8 mouse cellular contexts compared by ENCODE assay signal in genomic region chr13:75797369-75798141, GRCm38 (mm10). TPM values are rescaled to one million over a fixed set of nuclear protein-coding genes. Genes with fewer than 3 reads are reported as not detected.
DNase-seq lines count a peak whose midpoint lies in the region; ATAC-seq and TF ChIP-seq lines count a peak whose summit lies in the region.

No protein-coding gene starts in this region.

- no peaks in the 10 kb centered on the region for H3K4me1 ChIP-seq in cortical plate, adult 2 months (ENCODE audit: control insufficient read depth, insufficient read depth, low read length)

- peak overlapping the region; percentile 10 for H3K4me3 ChIP-seq in cortical plate, adult 2 months (ENCODE audit: insufficient read depth, low read length)

- peak; percentile 99 for TF ChIP-seq CTCF in cortical plate, adult 2 months (IDR thresholded peaks at IDR 0.05; ENCODE audit: extremely low read depth, insufficient read depth, low read length)

- ATAC-seq in activated CD4-positive, CD25-positive, alpha-beta regulatory T cell, adult 4 months = peak; percentile 100
- peak; percentile 97 for ATAC-seq in inflammation-experienced regulatory T-cells, adult 6 months
- peak; percentile 99 for ATAC-seq in megakaryocyte-erythroid progenitor cell, adult 5-6 weeks (replicated peaks; ENCODE audit: low FRiP score, low TSS enrichment, poor library complexity, severe bottlenecking)

- peak; percentile 89 for DNase-seq in gastrocnemius, postnatal 10 days
- peak; percentile 87 to 92 for DNase-seq in left cerebral cortex, postnatal 10 days (ENCODE audit: extremely low spot score in 1 of 2, low spot score in 2 of 2)
- peak; percentile 90 for DNase-seq in right cerebral cortex, postnatal 25 days
- DNase-seq in urinary bladder, postnatal 4 days (ENCODE audit: low spot score in 2 of 2) = peak; percentile 86 to 91

- no peak for TF ChIP-seq POLR2A in cortical plate, adult 2 months (IDR thresholded peaks at IDR 0.05; ENCODE audit: extremely low read depth, insufficient read depth, low read length)

- intact Hi-C loops in left cerebral cortex, postnatal 10 days (cut with DNase I) = loop anchor here (2.0 kb wide), 1 partner anchor 571 kb away; no protein-coding TSS in a partner anchor

- H3K27ac ChIP-seq in cortical plate, adult 2 months (ENCODE audit: insufficient read depth, low read length) = no peak overlapping the region

RNA-seq across cellular contexts. Expression of gene Glrx, which starts 42.1 kb away (rescaled TPM):
- 100 to 1,000 TPM; 318 to 351 TPM for polyA plus RNA-seq in activated CD4-positive, CD25-positive, alpha-beta regulatory T cell, adult 4 months (2017; shearing (Covaris generic))
- polyA plus RNA-seq in cortical plate, adult 2 months (2012; rRNA removed) = 69.9 and 77.0 TPM in 2 replicates
- 10 to 100 TPM; 35.2 to 36.7 TPM for total RNA-seq in gastrocnemius, postnatal 10 days (2021)
- polyA plus RNA-seq in inflammation-experienced regulatory T-cells, adult 6 months (2017; shearing (Covaris generic)) = 100 to 1,000 TPM; 230 to 500 (median 245) TPM
- 10 to 100 TPM; 63.9 to 69.9 TPM for total RNA-seq in left cerebral cortex, postnatal 10 days (2021)
- 30.8 and 54.1 TPM in 2 replicates for total RNA-seq in megakaryocyte-erythroid progenitor cell, adult 5-6 weeks (2014; fragmentation: Nextera tagmentation)
- 29.4 and 43.8 TPM in 2 replicates for total RNA-seq in megakaryocyte-erythroid progenitor cell, adult 5-6 weeks (2017)
